Mouse (Mus musculus) cortical plate, adult 2 months (tissue): ENCODE measurements at regions not wholly inside any gene's neighbourhood (a gene's known extent, or its start where the extent isn't known, plus 50 kb on each side); places are given as distances from the start of the nearest gene placed in this dataset.

Experiments
- CTCF ChIP-seq: fragments of 200-500 bp; IDR thresholded peaks from 2 replicates; pipeline ENCODE4 v1.5.1; 2011; ENCODE audit warnings: mild to moderate bottlenecking, control low read depth, low read length; ENCODE audit not compliant: insufficient read depth; ENCODE audit errors: extremely low read depth
- POLR2A ChIP-seq: fragments of 200-500 bp; IDR thresholded peaks from 2 replicates; pipeline ENCODE4 v1.6.1; 2011; ENCODE audit warnings: mild to moderate bottlenecking, low read length, control low read depth; ENCODE audit not compliant: insufficient read depth; ENCODE audit errors: extremely low read depth

GRCm38 (mm10) chr19:14036750-14037149 lies 123.4 kb downstream of the Olfr1505 start:
- TF ChIP-seq CTCF (no peak), POLR2A (no peak)
